In genomic region chr10:122931851-122932550, GRCm38 (mm10) we compare ENCODE assay signal across 9 mouse cellular contexts.
DNase-seq lines count a peak whose midpoint lies in the region; ATAC-seq and TF ChIP-seq lines count a peak whose summit lies in the region.
"Had no signal": no experiment of that assay in that cellular context is flagged by ENCODE, and none has a peak within 500 bp of the region (broad histone marks: within the 10 kb centered on the region; RNA-seq: fewer than 3 reads in every experiment).

No protein-coding gene starts in this region.

- TF ChIP-seq EP300 in liver, postnatal 0 days (IDR thresholded peaks at IDR 0.05; ENCODE audit: low read depth): no peak

- H3K4me1 ChIP-seq in forebrain, embryonic 12.5 days: peaks cover 40% of the 10 kb centered on the region
- peaks cover 54% of the 10 kb centered on the region for H3K4me1 ChIP-seq in limb, embryonic 13.5 days
- H3K4me1 ChIP-seq in liver, postnatal 0 days (ENCODE audit: insufficient read depth): peaks cover 6% of the 10 kb centered on the region

- H3K36me3 ChIP-seq in forebrain, embryonic 12.5 days (replicated peaks): no peaks in the 10 kb centered on the region
- H3K36me3 ChIP-seq in limb, embryonic 13.5 days: no peaks in the 10 kb centered on the region
- H3K36me3 ChIP-seq in liver, postnatal 0 days (replicated peaks; ENCODE audit: insufficient read depth, low read length): no peaks in the 10 kb centered on the region
- H3K36me3 ChIP-seq: liver, embryonic 15.5 days had no signal

- DNase-seq in retina, postnatal 1 day: peak; percentile 35
- DNase-seq in retina, embryonic 14.5 days (ENCODE audit: low spot score): no peak
- DNase-seq in cerebellum, postnatal 25 days: no peak
- DNase-seq in thymus, postnatal 10 days (ENCODE audit: low spot score in 2 of 2): no peak
- no peak for DNase-seq in liver, postnatal 0 days
- DNase-seq: thymus, adult 2 months had no signal

- no peak overlapping the region for H3K4me3 ChIP-seq in forebrain, embryonic 12.5 days (replicated peaks)
- no peak overlapping the region for H3K4me3 ChIP-seq in limb, embryonic 13.5 days
- H3K4me3 ChIP-seq in liver, postnatal 0 days (ENCODE audit: low read depth, low read length): no peak overlapping the region
- H3K4me3 ChIP-seq: liver, embryonic 15.5 days had no signal

- TF ChIP-seq CTCF in liver, postnatal 0 days (IDR thresholded peaks at IDR 0.05; ENCODE audit: low read depth): no peak

- H3K9me3 ChIP-seq in forebrain, embryonic 12.5 days: no peaks in the 10 kb centered on the region
- no peaks in the 10 kb centered on the region for H3K9me3 ChIP-seq in limb, embryonic 13.5 days
- no peaks in the 10 kb centered on the region for H3K9me3 ChIP-seq in liver, postnatal 0 days (ENCODE audit: low read length)
- H3K9me3 ChIP-seq: liver, embryonic 15.5 days had no signal

- ATAC-seq in forebrain, embryonic 12.5 days (ENCODE audit: low FRiP score): peak; percentile 80
- ATAC-seq in limb, embryonic 13.5 days (ENCODE audit: low FRiP score, low read depth): no peak
- no peak for ATAC-seq in liver, postnatal 0 days

- 29% methylated on average over 10 of the region's 10 CpGs for WGBS in forebrain, embryonic 12.5 days
- 59% methylated on average over 10 of the region's 10 CpGs for WGBS in limb, embryonic 13.5 days
- 76% methylated on average over 10 of the region's 10 CpGs for WGBS in liver, postnatal 0 days (ENCODE audit: insufficient replicate concordance)

- H3K27me3 ChIP-seq in forebrain, embryonic 12.5 days: no peaks in the 10 kb centered on the region
- H3K27me3 ChIP-seq in limb, embryonic 13.5 days: no peaks in the 10 kb centered on the region; the same call in 1 of the 2 replicates
- no peaks in the 10 kb centered on the region for H3K27me3 ChIP-seq in liver, postnatal 0 days (ENCODE audit: insufficient read depth, low read length)
- H3K27me3 ChIP-seq: liver, embryonic 15.5 days had no signal

- H3K27ac ChIP-seq in forebrain, embryonic 12.5 days: peak overlapping the region; percentile 86
- peak overlapping the region; percentile 33; the same call in 1 of the 2 replicates for H3K27ac ChIP-seq in limb, embryonic 13.5 days
- no peak overlapping the region for H3K27ac ChIP-seq in liver, postnatal 0 days (ENCODE audit: low read depth)
- H3K27ac ChIP-seq: liver, embryonic 15.5 days had no signal

- no peak overlapping the region for H3K4me2 ChIP-seq in forebrain, embryonic 12.5 days
- H3K4me2 ChIP-seq in limb, embryonic 13.5 days (replicated peaks): no peak overlapping the region
- H3K4me2 ChIP-seq in liver, postnatal 0 days (ENCODE audit: low read depth, low read length): no peak overlapping the region
- H3K4me2 ChIP-seq: liver, embryonic 15.5 days had no signal

- H3K9ac ChIP-seq in forebrain, embryonic 12.5 days: no peak overlapping the region
- H3K9ac ChIP-seq in limb, embryonic 13.5 days: no peak overlapping the region
- no peak overlapping the region for H3K9ac ChIP-seq in liver, postnatal 0 days (replicated peaks)
- H3K9ac ChIP-seq: liver, embryonic 15.5 days had no signal
